Mouse (Mus musculus): Measurements from ENCODE around the gene Apof. TPM values are rescaled to one million over a fixed set of nuclear protein-coding genes. Genes with fewer than 3 reads are reported as not detected.

Apof gene
- polyA plus RNA-seq (2014; fragmentation: Illumina TruSeq; extraction: RNeasy Lipid Tissue Mini Kit (QIAGEN cat#74804); ENCODE audit: low read depth, low replicate concordance): 7.3 TPM

DNA sequence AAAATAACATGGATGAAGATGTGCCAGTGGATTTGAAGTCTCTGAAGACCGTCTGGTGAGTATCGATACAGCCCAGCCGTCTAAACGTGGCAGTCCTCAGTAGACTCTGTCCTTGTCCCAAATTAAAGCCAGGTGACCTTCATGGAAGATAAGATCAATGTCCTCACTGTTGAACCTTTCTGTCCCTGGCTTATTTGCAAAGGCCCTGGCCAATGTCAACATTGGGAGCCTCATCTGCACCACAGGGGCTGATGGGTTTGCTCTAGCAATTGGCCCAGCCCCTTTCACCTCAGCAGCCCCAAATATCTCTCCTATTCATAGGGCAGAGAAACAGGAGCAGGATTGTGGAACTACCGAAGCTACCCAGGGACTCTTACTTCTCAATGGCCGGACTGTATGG lies at the start of gene Apof:
TSS of gene Apof (plus strand) at position 301 of the 400 bp plus-strand sequence.

GRCm38 (mm10) chr10:128225538-128225937 lies 42.9 kb upstream of the Apof start, which contains the start of gene Mip:
Gene Mip, plus strand, starts transcription at chr10:128225838.

GRCm38 (mm10) chr10:128231697-128232419 lies 36.6 kb upstream of the Apof start, which contains the start of gene Timeless:
Gene Timeless, plus strand, starts transcription at chr10:128232065.

DNA sequence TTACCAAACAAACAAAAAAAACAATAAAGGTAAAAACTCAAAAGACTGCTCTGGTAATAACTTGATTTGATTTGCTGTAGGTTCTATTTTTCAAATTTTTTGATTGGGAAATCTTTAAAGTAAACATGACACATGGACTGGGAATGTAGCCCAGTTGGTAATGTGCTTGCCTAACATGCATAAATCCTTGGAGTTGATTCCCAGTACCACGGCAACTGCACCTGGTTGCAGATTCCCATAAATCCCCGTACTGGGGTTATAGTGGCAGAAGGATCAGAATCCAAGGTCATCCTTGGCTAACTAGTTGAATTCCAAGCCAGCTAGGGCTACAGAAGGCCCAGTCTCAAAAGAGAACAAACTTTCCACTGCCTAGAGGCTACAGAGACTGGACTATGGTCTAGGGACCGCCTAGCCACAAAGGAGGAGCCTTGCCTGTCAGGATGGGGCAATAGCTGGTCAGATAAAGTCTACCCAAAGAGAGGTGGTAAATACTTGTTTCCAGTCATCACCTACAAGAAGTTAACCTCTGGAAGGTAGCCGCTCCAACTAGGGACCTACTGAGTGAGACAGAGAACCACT lies 14.7 kb upstream of the Apof start, which contains the start of gene Apon:
TSS of gene Apon (plus strand) at position 420 of the 579 bp plus-strand sequence.

GRCm38 (mm10) chr10:128270287-128270841 lies 1.9 kb downstream of the Apof start, which contains the start of gene Stat2:
Gene Stat2, plus strand, starts transcription at chr10:128270559.

DNA sequence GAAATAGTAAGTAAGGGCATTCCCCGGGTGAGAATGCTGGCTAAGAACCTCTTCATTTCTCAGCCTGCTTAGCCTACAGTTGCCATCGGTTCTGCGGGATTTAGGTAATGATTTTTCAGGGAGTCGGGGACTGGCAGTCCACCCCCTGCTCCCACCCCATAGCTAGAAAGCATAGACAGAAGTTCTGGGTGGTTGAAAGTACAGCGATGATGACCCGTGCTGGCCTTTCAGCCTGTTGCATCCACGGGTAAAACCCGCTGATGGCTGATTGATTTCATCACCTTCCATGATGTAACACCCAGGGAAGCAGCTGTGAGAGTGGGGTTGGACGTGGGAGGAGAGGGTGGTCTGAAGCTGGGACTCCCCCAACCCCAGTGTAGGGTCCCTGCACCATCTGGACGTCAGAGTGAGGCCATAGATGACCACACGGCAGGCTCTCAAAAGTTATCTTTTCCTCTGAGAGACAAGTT lies 30.3 kb downstream of the Apof start, which contains the start of gene Il23a:
TSS of gene Il23a (minus strand) at position 51 of the 470 bp plus-strand sequence.

DNA sequence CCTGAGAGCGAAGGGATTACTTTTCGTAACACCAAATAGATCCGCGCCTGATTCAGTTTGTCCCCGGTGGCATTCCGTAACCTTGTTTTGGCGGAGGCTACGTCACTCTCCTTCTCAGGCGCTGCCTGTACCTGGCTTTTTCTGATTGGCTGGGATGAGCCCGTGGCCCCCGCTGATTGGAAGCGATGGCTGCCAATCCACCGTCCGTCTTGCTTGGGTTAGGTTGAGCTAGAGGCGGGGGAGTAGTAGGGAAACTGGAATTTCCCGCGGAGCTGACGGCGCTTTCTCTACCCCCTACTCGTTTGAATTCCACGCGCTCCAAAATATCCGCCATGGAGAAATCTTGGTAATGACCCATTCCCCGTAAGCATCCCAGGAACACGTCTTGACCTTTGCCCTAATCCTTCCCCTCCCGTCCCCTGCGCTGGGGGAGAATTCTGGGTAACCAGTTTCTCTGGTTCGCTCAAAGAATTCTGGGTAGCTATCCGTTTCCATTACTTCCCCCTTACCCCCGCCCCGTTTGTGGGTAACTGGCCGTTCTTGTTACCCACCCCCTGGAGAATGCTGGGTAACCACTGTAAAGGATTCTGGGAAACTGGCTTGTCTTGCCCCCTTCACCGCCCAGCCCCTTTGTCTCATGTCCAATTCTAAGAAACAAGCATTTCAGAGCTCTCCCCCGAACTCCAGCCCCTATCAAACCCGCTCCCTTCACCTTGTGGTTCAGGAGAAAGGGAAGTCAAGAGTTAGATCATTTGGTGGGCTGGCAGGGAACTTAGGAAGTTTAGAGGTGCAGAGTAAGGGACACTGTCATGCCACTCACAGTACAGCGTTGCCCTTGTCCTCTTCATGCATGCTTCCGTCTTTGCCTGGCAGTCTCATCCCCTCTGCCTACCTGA lies 34.9 kb downstream of the Apof start, which contains the start of gene Pan2:
TSS of gene Pan2 (plus strand) at position 210 of the 896 bp plus-strand sequence.

Other genes with a start within 250 kb of the Apof start
- gene Naca, start 233.1 kb upstream of the Apof start, polyA plus RNA-seq (2014; fragmentation: Illumina TruSeq; extraction: RNeasy Lipid Tissue Mini Kit (QIAGEN cat#74804); ENCODE audit: low read depth, low replicate concordance): 1,016 TPM
- 590 TPM for gene Ptges3, start 209.7 kb upstream of the Apof start, polyA plus RNA-seq (2014; fragmentation: Illumina TruSeq; extraction: RNeasy Lipid Tissue Mini Kit (QIAGEN cat#74804); ENCODE audit: low read depth, low replicate concordance)
- gene Atp5b, start 185.4 kb upstream of the Apof start, polyA plus RNA-seq (2014; fragmentation: Illumina TruSeq; extraction: RNeasy Lipid Tissue Mini Kit (QIAGEN cat#74804); ENCODE audit: low read depth, low replicate concordance): 811 TPM
- 20.4 TPM for gene Baz2a, start 177.1 kb upstream of the Apof start, polyA plus RNA-seq (2014; fragmentation: Illumina TruSeq; extraction: RNeasy Lipid Tissue Mini Kit (QIAGEN cat#74804); ENCODE audit: low read depth, low replicate concordance)
- 27.8 TPM for gene Rbms2, start 88.4 kb upstream of the Apof start, polyA plus RNA-seq (2014; fragmentation: Illumina TruSeq; extraction: RNeasy Lipid Tissue Mini Kit (QIAGEN cat#74804); ENCODE audit: low read depth, low replicate concordance)
- not detected for gene Gls2, start 74.2 kb upstream of the Apof start, polyA plus RNA-seq (2014; fragmentation: Illumina TruSeq; extraction: RNeasy Lipid Tissue Mini Kit (QIAGEN cat#74804); ENCODE audit: low read depth, low replicate concordance)
- 9.9 TPM for gene Spryd4, start 56.9 kb upstream of the Apof start, polyA plus RNA-seq (2014; fragmentation: Illumina TruSeq; extraction: RNeasy Lipid Tissue Mini Kit (QIAGEN cat#74804); ENCODE audit: low read depth, low replicate concordance)
- not detected for gene Mip, start 42.8 kb upstream of the Apof start, polyA plus RNA-seq (2014; fragmentation: Illumina TruSeq; extraction: RNeasy Lipid Tissue Mini Kit (QIAGEN cat#74804); ENCODE audit: low read depth, low replicate concordance)
- 1.7 TPM for gene Timeless, start 36.6 kb upstream of the Apof start, polyA plus RNA-seq (2014; fragmentation: Illumina TruSeq; extraction: RNeasy Lipid Tissue Mini Kit (QIAGEN cat#74804); ENCODE audit: low read depth, low replicate concordance)
- not detected for gene Apon, start 14.6 kb upstream of the Apof start, polyA plus RNA-seq (2014; fragmentation: Illumina TruSeq; extraction: RNeasy Lipid Tissue Mini Kit (QIAGEN cat#74804); ENCODE audit: low read depth, low replicate concordance)
- 16.5 TPM for gene Stat2, start 1.9 kb downstream of the Apof start, polyA plus RNA-seq (2014; fragmentation: Illumina TruSeq; extraction: RNeasy Lipid Tissue Mini Kit (QIAGEN cat#74804); ENCODE audit: low read depth, low replicate concordance)
- gene Il23a, start 30.1 kb downstream of the Apof start, polyA plus RNA-seq (2014; fragmentation: Illumina TruSeq; extraction: RNeasy Lipid Tissue Mini Kit (QIAGEN cat#74804); ENCODE audit: low read depth, low replicate concordance): not detected
- gene Pan2, start 34.7 kb downstream of the Apof start, polyA plus RNA-seq (2014; fragmentation: Illumina TruSeq; extraction: RNeasy Lipid Tissue Mini Kit (QIAGEN cat#74804); ENCODE audit: low read depth, low replicate concordance): 7.5 TPM
- gene Cnpy2, start 53.8 kb downstream of the Apof start, polyA plus RNA-seq (2014; fragmentation: Illumina TruSeq; extraction: RNeasy Lipid Tissue Mini Kit (QIAGEN cat#74804); ENCODE audit: low read depth, low replicate concordance): 51.6 TPM
- 151 TPM for gene Cs, start 69.1 kb downstream of the Apof start, polyA plus RNA-seq (2014; fragmentation: Illumina TruSeq; extraction: RNeasy Lipid Tissue Mini Kit (QIAGEN cat#74804); ENCODE audit: low read depth, low replicate concordance)
- 19.6 TPM for gene Coq10a, start 100.3 kb downstream of the Apof start, polyA plus RNA-seq (2014; fragmentation: Illumina TruSeq; extraction: RNeasy Lipid Tissue Mini Kit (QIAGEN cat#74804); ENCODE audit: low read depth, low replicate concordance)
- 14.8 TPM for gene Ankrd52, start 108.4 kb downstream of the Apof start, polyA plus RNA-seq (2014; fragmentation: Illumina TruSeq; extraction: RNeasy Lipid Tissue Mini Kit (QIAGEN cat#74804); ENCODE audit: low read depth, low replicate concordance)
- not detected for gene Slc39a5, start 132.6 kb downstream of the Apof start, polyA plus RNA-seq (2014; fragmentation: Illumina TruSeq; extraction: RNeasy Lipid Tissue Mini Kit (QIAGEN cat#74804); ENCODE audit: low read depth, low replicate concordance)
- gene Nabp2, start 142.8 kb downstream of the Apof start, polyA plus RNA-seq (2014; fragmentation: Illumina TruSeq; extraction: RNeasy Lipid Tissue Mini Kit (QIAGEN cat#74804); ENCODE audit: low read depth, low replicate concordance): 32.8 TPM
- gene Rnf41, start 143.0 kb downstream of the Apof start, polyA plus RNA-seq (2014; fragmentation: Illumina TruSeq; extraction: RNeasy Lipid Tissue Mini Kit (QIAGEN cat#74804); ENCODE audit: low read depth, low replicate concordance): 13.8 TPM
- gene Smarcc2, start 190.6 kb downstream of the Apof start, polyA plus RNA-seq (2014; fragmentation: Illumina TruSeq; extraction: RNeasy Lipid Tissue Mini Kit (QIAGEN cat#74804); ENCODE audit: low read depth, low replicate concordance): 50.5 TPM
- 64.3 TPM for gene Myl6, start 225.5 kb downstream of the Apof start, polyA plus RNA-seq (2014; fragmentation: Illumina TruSeq; extraction: RNeasy Lipid Tissue Mini Kit (QIAGEN cat#74804); ENCODE audit: low read depth, low replicate concordance)
- not detected for gene Myl6b, start 230.0 kb downstream of the Apof start, polyA plus RNA-seq (2014; fragmentation: Illumina TruSeq; extraction: RNeasy Lipid Tissue Mini Kit (QIAGEN cat#74804); ENCODE audit: low read depth, low replicate concordance)

Data from adrenal gland, adult 10 weeks (tissue).